Mouse (Mus musculus) right cerebral cortex, postnatal 25 days (tissue): ENCODE results near the gene Clk3.
"Not testable (repeated sequence)": the region's sequence is repeated elsewhere in the genome, so short reads cannot be mapped to it uniquely, and the experiment has no call there.

Source experiments
- DNase-seq: peaks from one replicate; pipeline ENCODE4 v3.0.0; 2022

The Clk3 gene

GRCm38 (mm10) chr9:57720736-57721135, 44.9 kb downstream of the Clk3 start:
- DNase-seq: no peak

- no peak for DNase-seq
Measured at GRCm38 (mm10) chr9:57718408-57718807, 47.3 kb downstream of the Clk3 start.

- no peak for DNase-seq
Measured at GRCm38 (mm10) chr9:57712194-57712593, 53.5 kb downstream of the Clk3 start.

GRCm38 (mm10) chr9:57710214-57710613, 55.4 kb downstream of the Clk3 start:
- not testable (repeated sequence) for DNase-seq

- DNase-seq: peak; percentile 61
Measured at GRCm38 (mm10) chr9:57708720-57709274, 56.9 kb downstream of the Clk3 start.

GRCm38 (mm10) chr9:57708068-57708719, 57.5 kb downstream of the Clk3 start, which contains the start of gene Edc3:
Gene Edc3 (plus strand): TSS chr9:57708540.
- peak; percentile 87 for DNase-seq

- no peak for DNase-seq
Measured at GRCm38 (mm10) chr9:57706496-57706895, 59.2 kb downstream of the Clk3 start.
